Mouse (Mus musculus): ENCODE measurements at regions not wholly inside any gene's neighbourhood (a gene's known extent, or its start where the extent isn't known, plus 50 kb on each side); places are given as distances from the start of the nearest gene placed in this dataset.

GRCm38 (mm10) chr4:68179551-68179950 lies 774.6 kb downstream of the Brinp1 start:
- no peaks in the 10 kb centered on the region for H3K27me3 ChIP-seq
- no peak overlapping the region for H3K27ac ChIP-seq
- 59% methylated on average over 4 of the region's 4 CpGs for WGBS (ENCODE audit: insufficient replicate concordance)
- no peaks in the 10 kb centered on the region for H3K36me3 ChIP-seq
- DNase-seq, result no peak
- H3K4me3 ChIP-seq (replicated peaks), result no peak overlapping the region
- H3K9me3 ChIP-seq (replicated peaks), result no peaks in the 10 kb centered on the region
- ATAC-seq (ENCODE audit: low read depth), result no peak
- H3K9ac ChIP-seq, result no peak overlapping the region
- H3K4me2 ChIP-seq, result no peak overlapping the region
- H3K4me1 ChIP-seq (replicated peaks), result no peaks in the 10 kb centered on the region

- no peak overlapping the region for H3K27ac ChIP-seq
- H3K27me3 ChIP-seq, result no peaks in the 10 kb centered on the region
- H3K36me3 ChIP-seq, result no peaks in the 10 kb centered on the region
- no peak overlapping the region for H3K4me2 ChIP-seq
- no peak overlapping the region for H3K4me3 ChIP-seq (replicated peaks)
- no peak overlapping the region for H3K9ac ChIP-seq
- DNase-seq (no peak), ATAC-seq (ENCODE audit: low read depth) (no peak)
- 65% methylated on average over 1 of the region's 1 CpGs for WGBS (ENCODE audit: insufficient replicate concordance)
- H3K9me3 ChIP-seq (replicated peaks), result no peaks in the 10 kb centered on the region
- H3K4me1 ChIP-seq (replicated peaks), result no peaks in the 10 kb centered on the region
Observed at GRCm38 (mm10) chr4:68156499-68156898, 797.7 kb downstream of the Brinp1 start.

- Histone ChIP-seq H3K36me3 (no peaks in the 10 kb centered on the region), H3K4me1 (replicated peaks) (no peaks in the 10 kb centered on the region), H3K4me2 (no peak overlapping the region), H3K4me3 (replicated peaks) (no peak overlapping the region), H3K27ac (no peak overlapping the region), H3K27me3 (no peaks in the 10 kb centered on the region), H3K9ac (no peak overlapping the region), H3K9me3 (replicated peaks) (no peaks in the 10 kb centered on the region)
- WGBS (ENCODE audit: insufficient replicate concordance), result 66% methylated on average over 5 of the region's 5 CpGs
- DNase-seq (no peak), ATAC-seq (ENCODE audit: low read depth) (no peak)
Observed at GRCm38 (mm10) chr4:68148483-68149069, 805.6 kb downstream of the Brinp1 start.

GRCm38 (mm10) chr4:68128124-68128523 lies 826.1 kb downstream of the Brinp1 start:
- Histone ChIP-seq H3K4me1 (replicated peaks) (no peaks in the 10 kb centered on the region), H3K4me3 (replicated peaks) (no peak overlapping the region), H3K4me2 (no peak overlapping the region), H3K36me3 (no peaks in the 10 kb centered on the region), H3K9me3 (replicated peaks) (no peaks in the 10 kb centered on the region), H3K27me3 (no peaks in the 10 kb centered on the region), H3K27ac (no peak overlapping the region), H3K9ac (no peak overlapping the region)
- 42% methylated on average over 4 of the region's 4 CpGs for WGBS (ENCODE audit: insufficient replicate concordance)
- ATAC-seq (ENCODE audit: low read depth), result no peak
- no peak for DNase-seq

- DNase-seq, result no peak
- Histone ChIP-seq H3K9me3 (replicated peaks) (peaks cover 8% of the 10 kb centered on the region; the same call in 1 of the 2 replicates), H3K9ac (no peak overlapping the region)
Observed at GRCm38 (mm10) chr4:68114502-68114901, 839.7 kb downstream of the Brinp1 start.

GRCm38 (mm10) chr4:68085255-68085654 lies 868.9 kb downstream of the Brinp1 start:
- no peak overlapping the region for H3K9ac ChIP-seq
- 76% methylated on average over 3 of the region's 3 CpGs for WGBS (ENCODE audit: insufficient replicate concordance)
- no peak overlapping the region for H3K4me3 ChIP-seq (replicated peaks)
- H3K9me3 ChIP-seq (replicated peaks), result no peaks in the 10 kb centered on the region
- H3K36me3 ChIP-seq, result no peaks in the 10 kb centered on the region
- no peak overlapping the region for H3K27ac ChIP-seq
- ATAC-seq (ENCODE audit: low read depth) (no peak), DNase-seq (no peak)
- H3K4me2 ChIP-seq, result no peak overlapping the region
- no peaks in the 10 kb centered on the region for H3K27me3 ChIP-seq
- H3K4me1 ChIP-seq (replicated peaks), result no peaks in the 10 kb centered on the region

More at GRCm38 (mm10) chr4:68114502-68114901, 839.7 kb downstream of the Brinp1 start:
- Histone ChIP-seq H3K27ac (no peak overlapping the region), H3K27me3 (no peaks in the 10 kb centered on the region), H3K4me3 (replicated peaks) (no peak overlapping the region), H3K36me3 (no peaks in the 10 kb centered on the region), H3K4me1 (replicated peaks) (no peaks in the 10 kb centered on the region), H3K4me2 (no peak overlapping the region)
- no peak for ATAC-seq (ENCODE audit: low read depth)

GRCm38 (mm10) chr4:68056813-68057578 lies 897.2 kb downstream of the Brinp1 start:
- H3K27me3 ChIP-seq, result no peaks in the 10 kb centered on the region
- WGBS (ENCODE audit: insufficient replicate concordance), result 51% methylated on average over 4 of the region's 4 CpGs
- no peak overlapping the region for H3K27ac ChIP-seq
- DNase-seq (no peak), ATAC-seq (ENCODE audit: low read depth) (no peak)
- H3K4me3 ChIP-seq (replicated peaks), result no peak overlapping the region
- H3K4me1 ChIP-seq (replicated peaks), result no peaks in the 10 kb centered on the region
- no peak overlapping the region for H3K4me2 ChIP-seq
- no peaks in the 10 kb centered on the region for H3K9me3 ChIP-seq (replicated peaks)
- no peaks in the 10 kb centered on the region for H3K36me3 ChIP-seq
- no peak overlapping the region for H3K9ac ChIP-seq

- Histone ChIP-seq H3K4me1 (replicated peaks) (no peaks in the 10 kb centered on the region), H3K4me2 (no peak overlapping the region), H3K36me3 (no peaks in the 10 kb centered on the region), H3K9me3 (replicated peaks) (no peaks in the 10 kb centered on the region), H3K9ac (no peak overlapping the region), H3K27me3 (no peaks in the 10 kb centered on the region), H3K27ac (no peak overlapping the region), H3K4me3 (replicated peaks) (no peak overlapping the region)
- DNase-seq (peak; percentile 18), ATAC-seq (ENCODE audit: low read depth) (no peak)
- 14% methylated on average over 2 of the region's 2 CpGs for WGBS (ENCODE audit: insufficient replicate concordance)
Observed at GRCm38 (mm10) chr4:68022891-68023303, 931.3 kb downstream of the Brinp1 start.

GRCm38 (mm10) chr4:68011371-68011770 lies 942.8 kb downstream of the Brinp1 start:
- 43% methylated on average over 2 of the region's 2 CpGs for WGBS (ENCODE audit: insufficient replicate concordance)
- Histone ChIP-seq H3K9ac (no peak overlapping the region), H3K4me3 (replicated peaks) (no peak overlapping the region), H3K27ac (no peak overlapping the region), H3K4me2 (no peak overlapping the region), H3K9me3 (replicated peaks) (no peaks in the 10 kb centered on the region), H3K36me3 (no peaks in the 10 kb centered on the region), H3K27me3 (no peaks in the 10 kb centered on the region), H3K4me1 (replicated peaks) (no peaks in the 10 kb centered on the region)
- ATAC-seq (ENCODE audit: low read depth) (no peak), DNase-seq (no peak)

GRCm38 (mm10) chr4:67994796-67995283 lies 959.4 kb downstream of the Brinp1 start:
- H3K36me3 ChIP-seq, result no peaks in the 10 kb centered on the region
- 67% methylated on average over 7 of the region's 7 CpGs for WGBS (ENCODE audit: insufficient replicate concordance)
- no peak overlapping the region for H3K9ac ChIP-seq
- no peaks in the 10 kb centered on the region for H3K4me1 ChIP-seq (replicated peaks)
- H3K9me3 ChIP-seq (replicated peaks), result no peaks in the 10 kb centered on the region
- no peak overlapping the region for H3K27ac ChIP-seq
- H3K4me3 ChIP-seq (replicated peaks), result no peak overlapping the region
- no peak overlapping the region for H3K4me2 ChIP-seq
- ATAC-seq (ENCODE audit: low read depth), result no peak
- H3K27me3 ChIP-seq, result no peaks in the 10 kb centered on the region
- no peak for DNase-seq

- no peak for DNase-seq
- no peak overlapping the region for H3K4me3 ChIP-seq (replicated peaks)
- no peak overlapping the region for H3K27ac ChIP-seq
- H3K27me3 ChIP-seq, result no peaks in the 10 kb centered on the region
- H3K4me2 ChIP-seq, result no peak overlapping the region
- no peak for ATAC-seq (ENCODE audit: low read depth)
- no peak overlapping the region for H3K9ac ChIP-seq
- no peaks in the 10 kb centered on the region for H3K4me1 ChIP-seq (replicated peaks)
- H3K36me3 ChIP-seq, result no peaks in the 10 kb centered on the region
- no peaks in the 10 kb centered on the region for H3K9me3 ChIP-seq (replicated peaks)
- WGBS (ENCODE audit: insufficient replicate concordance), result 70% methylated on average over 1 of the region's 1 CpGs
Observed at GRCm38 (mm10) chr4:67963456-67963855, 990.7 kb downstream of the Brinp1 start.

GRCm38 (mm10) chr4:67948000-67948399 lies 1006.2 kb downstream of the Brinp1 start:
- Histone ChIP-seq H3K9ac (no peak overlapping the region), H3K4me1 (replicated peaks) (no peaks in the 10 kb centered on the region), H3K9me3 (replicated peaks) (no peaks in the 10 kb centered on the region), H3K4me3 (replicated peaks) (no peak overlapping the region), H3K27me3 (no peaks in the 10 kb centered on the region), H3K36me3 (no peaks in the 10 kb centered on the region), H3K27ac (no peak overlapping the region), H3K4me2 (no peak overlapping the region)
- DNase-seq, result no peak
- ATAC-seq (ENCODE audit: low read depth), result no peak
